Mouse (Mus musculus) myocyte (in vitro differentiated cells): ENCODE results near the gene Gpr27.

ENCODE experiments used
- POLR2A ChIP-seq: IDR thresholded peaks from one replicate; pipeline ENCODE4 v1.6.1; 2011; ENCODE audit warnings: low read depth, mild to moderate bottlenecking, control low read depth, moderate library complexity; ENCODE audit not compliant: insufficient read length
- POLR2AphosphoS2 ChIP-seq: IDR thresholded peaks from one replicate; pipeline ENCODE4 v1.6.1; 2011; ENCODE audit warnings: low read depth, control low read depth; ENCODE audit not compliant: insufficient read length

GRCm38 (mm10) chr6:99691666-99692205, 743 bp upstream of the Gpr27 start:
- TF ChIP-seq POLR2A (no peak), POLR2AphosphoS2 (no peak)
